8 mouse cellular contexts compared by ENCODE assay signal in the genomic region with DNA sequence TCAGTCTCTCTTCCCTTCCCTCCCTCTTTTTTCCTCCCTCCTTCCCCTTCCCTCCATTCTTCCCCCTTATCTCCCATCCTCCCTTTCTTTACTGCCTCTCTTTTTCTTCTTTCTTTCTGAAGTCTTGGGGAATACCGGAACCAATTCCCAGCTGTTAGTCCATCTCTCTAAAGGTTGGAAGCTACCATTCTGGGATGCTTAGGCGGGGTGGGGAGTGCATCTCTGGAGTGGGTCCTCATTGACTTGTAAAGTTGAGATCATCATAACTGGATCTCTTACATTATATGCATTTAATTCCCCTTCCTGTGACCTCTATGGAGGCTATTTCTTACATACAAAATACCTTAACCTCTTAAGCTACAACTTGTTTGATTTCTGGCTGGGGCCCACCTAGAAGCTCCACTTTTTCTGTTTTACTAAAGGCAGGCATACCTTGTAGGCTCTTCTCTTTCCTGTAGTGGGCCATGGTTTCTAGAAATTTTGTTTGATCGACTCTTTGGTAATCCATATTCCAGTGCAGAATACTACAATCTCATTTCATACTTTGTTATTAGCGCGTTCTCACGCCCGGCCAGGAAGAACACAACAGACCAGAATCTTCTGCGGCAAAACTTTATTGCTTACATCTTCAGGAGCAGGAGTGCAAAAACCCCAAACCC.
DNase-seq lines count a peak whose midpoint lies in the region; ATAC-seq lines count a peak whose summit lies in the region.

No protein-coding gene starts in this region.

- DNase-seq in lung, postnatal 36 days = no peak
- DNase-seq in adipocyte (ENCODE audit: low spot score) = no peak
- no peak for DNase-seq in gastrocnemius, postnatal 14 days
- no peak for DNase-seq in cerebellum, adult 9-11 months

- H3K9ac ChIP-seq in lung, embryonic 16.5 days (ENCODE audit: low read length) = peak overlapping the region; percentile 8; the same call in 1 of the 2 replicates
- H3K9ac ChIP-seq in forebrain, embryonic 13.5 days = peak overlapping the region; percentile 55
- no peak overlapping the region for H3K9ac ChIP-seq in limb, embryonic 15.5 days
- H3K9ac ChIP-seq in stomach, embryonic 14.5 days (replicated peaks; ENCODE audit: low read depth, low read length) = 0 out of 2 replicates have a peak overlapping the region, but pooled peaks have one; percentile 30

- peak overlapping the region; percentile 34 for H3K4me3 ChIP-seq in lung, embryonic 16.5 days (ENCODE audit: low read length)
- H3K4me3 ChIP-seq in forebrain, embryonic 13.5 days = peak overlapping the region; percentile 48
- H3K4me3 ChIP-seq in limb, embryonic 15.5 days = peak overlapping the region; percentile 41
- H3K4me3 ChIP-seq in stomach, embryonic 14.5 days (ENCODE audit: low read depth, low read length) = peak overlapping the region; percentile 33

- H3K36me3 ChIP-seq in lung, embryonic 16.5 days (ENCODE audit: control insufficient read depth, insufficient read depth, low read length) = no peaks in the 10 kb centered on the region
- H3K36me3 ChIP-seq in forebrain, embryonic 13.5 days (ENCODE audit: poor library complexity, severe bottlenecking) = no peaks in the 10 kb centered on the region
- no peaks in the 10 kb centered on the region for H3K36me3 ChIP-seq in limb, embryonic 15.5 days
- no peaks in the 10 kb centered on the region for H3K36me3 ChIP-seq in stomach, embryonic 14.5 days (ENCODE audit: control insufficient read depth, insufficient read depth, low read length)

- no peak for ATAC-seq in lung, embryonic 16.5 days (ENCODE audit: low read depth)
- ATAC-seq in forebrain, embryonic 13.5 days = 0 out of 2 replicates have a peak, but pooled peaks have one; percentile 61
- no peak for ATAC-seq in limb, embryonic 15.5 days (ENCODE audit: insufficient number of reproducible peaks, low FRiP score, low TSS enrichment, low read depth)
- ATAC-seq in stomach, embryonic 14.5 days (ENCODE audit: insufficient number of reproducible peaks, insufficient read depth, low FRiP score, low read depth) = no peak

- intact Hi-C loops in gastrocnemius, postnatal 14 days (cut with DNase I; ENCODE audit: low total_unique reads) = no loop called here

- 25% methylated on average over 8 of the region's 8 CpGs for WGBS in lung, embryonic 16.5 days
- 13% methylated on average over 8 of the region's 8 CpGs for WGBS in forebrain, embryonic 13.5 days
- WGBS in limb, embryonic 15.5 days = 18% methylated on average over 8 of the region's 8 CpGs
- 22% methylated on average over 8 of the region's 8 CpGs for WGBS in stomach, embryonic 14.5 days

- H3K4me1 ChIP-seq in lung, embryonic 16.5 days (replicated peaks; ENCODE audit: control insufficient read depth, insufficient read depth, low read length) = 0 out of 2 replicates have a peak, but pooled peaks cover 2% of the 10 kb centered on the region
- H3K4me1 ChIP-seq in forebrain, embryonic 13.5 days = peaks cover 15% of the 10 kb centered on the region
- 0 out of 2 replicates have a peak, but pooled peaks cover 5% of the 10 kb centered on the region for H3K4me1 ChIP-seq in limb, embryonic 15.5 days
- no peaks in the 10 kb centered on the region for H3K4me1 ChIP-seq in stomach, embryonic 14.5 days (ENCODE audit: control insufficient read depth, insufficient read depth, low read length)

- H3K27ac ChIP-seq in lung, embryonic 16.5 days (ENCODE audit: low read length) = no peak overlapping the region
- H3K27ac ChIP-seq in forebrain, embryonic 13.5 days = no peak overlapping the region
- H3K27ac ChIP-seq in limb, embryonic 15.5 days = no peak overlapping the region
- H3K27ac ChIP-seq in stomach, embryonic 14.5 days (ENCODE audit: low read length) = no peak overlapping the region

- H3K4me2 ChIP-seq in lung, embryonic 16.5 days (ENCODE audit: low read depth, low read length) = peak overlapping the region; percentile 48
- peak overlapping the region; percentile 68 for H3K4me2 ChIP-seq in forebrain, embryonic 13.5 days
- peak overlapping the region; percentile 49 for H3K4me2 ChIP-seq in limb, embryonic 15.5 days
- peak overlapping the region; percentile 42 for H3K4me2 ChIP-seq in stomach, embryonic 14.5 days (replicated peaks; ENCODE audit: low read depth, low read length)

- no peaks in the 10 kb centered on the region for H3K9me3 ChIP-seq in lung, embryonic 16.5 days (ENCODE audit: control insufficient read depth, low read length)
- H3K9me3 ChIP-seq in forebrain, embryonic 13.5 days (replicated peaks) = no peaks in the 10 kb centered on the region
- H3K9me3 ChIP-seq in limb, embryonic 15.5 days = no peaks in the 10 kb centered on the region
- H3K9me3 ChIP-seq in stomach, embryonic 14.5 days (ENCODE audit: control insufficient read depth, low read depth, low read length) = no peaks in the 10 kb centered on the region

- H3K27me3 ChIP-seq in lung, embryonic 16.5 days (ENCODE audit: control insufficient read depth, insufficient read depth, low read depth, low read length) = no peaks in the 10 kb centered on the region
- no peaks in the 10 kb centered on the region for H3K27me3 ChIP-seq in forebrain, embryonic 13.5 days
- no peaks in the 10 kb centered on the region for H3K27me3 ChIP-seq in limb, embryonic 15.5 days
- no peaks in the 10 kb centered on the region for H3K27me3 ChIP-seq in stomach, embryonic 14.5 days (ENCODE audit: control insufficient read depth, insufficient read depth, low read length)
